Mouse (Mus musculus): ENCODE measurements around the gene Pet100. TPM values are rescaled to one million over a fixed set of nuclear protein-coding genes. Genes with fewer than 3 reads are reported as not detected.

Gene Pet100
- polyA plus RNA-seq, 1 experiment from 2014 or later: 83.0 TPM

DNA sequence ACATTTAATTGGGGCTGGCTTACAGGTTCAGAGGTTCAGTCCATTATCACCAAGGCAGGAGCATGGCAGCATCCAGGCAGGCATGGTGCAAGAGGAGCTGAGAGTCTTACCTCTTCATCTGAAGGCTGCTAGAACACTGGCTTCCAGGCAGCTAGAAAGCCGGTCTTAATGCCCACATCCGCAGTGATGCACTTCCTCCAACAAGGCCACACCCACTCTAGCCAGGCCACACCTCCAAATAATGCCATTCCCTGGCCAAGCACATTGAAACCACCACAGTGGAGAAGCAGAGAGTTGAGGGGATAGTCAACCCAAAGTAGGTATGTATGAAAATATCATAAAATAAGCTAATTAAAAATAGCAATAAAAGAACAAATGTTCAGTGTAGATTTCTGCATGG is 49.0 kb downstream of the Pet100 start:
- no peak overlapping the region for H3K4me3 ChIP-seq
- peaks cover 14% of the 10 kb centered on the region for H3K4me1 ChIP-seq
- H3K9me3 ChIP-seq: no peaks in the 10 kb centered on the region
- no peak for DNase-seq (ENCODE audit: extremely low spot score, low spot score)
- no peak overlapping the region for H3K27ac ChIP-seq
- no peaks in the 10 kb centered on the region for H3K27me3 ChIP-seq (ENCODE audit: poor library complexity, severe bottlenecking)
- WGBS: 77% methylated on average over 2 of the region's 2 CpGs
- H3K36me3 ChIP-seq (replicated peaks): no peaks in the 10 kb centered on the region

GRCm38 (mm10) chr8:3671980-3672491 is 50.7 kb downstream of the Pet100 start, which contains the start of gene Fcor:
Fcor (minus strand) TSS chr8:3672362.
- under 1% methylated on average over 23 of the region's 23 CpGs for whole genome bisulfite sequencing
- Histone ChIP-seq H3K9me3 (no peaks in the 10 kb centered on the region), H3K36me3 (replicated peaks) (no peaks in the 10 kb centered on the region), H3K27me3 (ENCODE audit: poor library complexity, severe bottlenecking) (no peaks in the 10 kb centered on the region), H3K4me1 (peaks cover 20% of the 10 kb centered on the region), H3K27ac (peak within 1 kb of the TSS; percentile 89), H3K4me3 (peak within 1 kb of the TSS; percentile 62)
- peak; percentile 81 for DNase-seq (ENCODE audit: extremely low spot score, low spot score)

- no peaks in the 10 kb centered on the region for H3K27me3 ChIP-seq (ENCODE audit: poor library complexity, severe bottlenecking)
- WGBS: 50% methylated on average over 3 of the region's 3 CpGs
- H3K36me3 ChIP-seq (replicated peaks): peaks cover 14% of the 10 kb centered on the region
- H3K9me3 ChIP-seq: peaks cover 3% of the 10 kb centered on the region; the same call in 1 of the 2 replicates
- no peak overlapping the region for H3K27ac ChIP-seq
- no peak for DNase-seq (ENCODE audit: extremely low spot score, low spot score)
- peaks cover 33% of the 10 kb centered on the region for H3K4me1 ChIP-seq
- no peak overlapping the region for H3K4me3 ChIP-seq
These were observed 53.3 kb downstream of the Pet100 start for GRCm38 (mm10) chr8:3674671-3675070.

Other genes starting within 250 kb of the Pet100 start
- gene Arhgef18, start 228.5 kb upstream of the Pet100 start, polyA plus RNA-seq (2016; fragmentation: Nextera tagmentation; extraction: Ambion mirVana): 9.7 and 11.4 TPM in 2 replicates
- 4.5 and 5.8 TPM in 2 replicates for gene Pex11g, start 153.9 kb upstream of the Pet100 start, polyA plus RNA-seq (2016; fragmentation: Nextera tagmentation; extraction: Ambion mirVana)
- not detected in 2 replicates for gene Tex45, start 150.7 kb upstream of the Pet100 start, polyA plus RNA-seq (2016; fragmentation: Nextera tagmentation; extraction: Ambion mirVana)
- gene Zfp358, start 128.4 kb upstream of the Pet100 start, polyA plus RNA-seq (2016; fragmentation: Nextera tagmentation; extraction: Ambion mirVana): 61.6 and 64.8 TPM in 2 replicates
- 56.9 and 59.3 TPM in 2 replicates for gene Mcoln1, start 121.1 kb upstream of the Pet100 start, polyA plus RNA-seq (2016; fragmentation: Nextera tagmentation; extraction: Ambion mirVana)
- gene Pnpla6, start 106.2 kb upstream of the Pet100 start, polyA plus RNA-seq (2016; fragmentation: Nextera tagmentation; extraction: Ambion mirVana): 21.2 and 22.1 TPM in 2 replicates
- gene C330021F23Rik, start 53.6 kb upstream of the Pet100 start, polyA plus RNA-seq (2016; fragmentation: Nextera tagmentation; extraction: Ambion mirVana): 8.4 and 13.1 TPM in 2 replicates
- 11.6 and 12.7 TPM in 2 replicates for gene Camsap3, start 34.3 kb upstream of the Pet100 start, polyA plus RNA-seq (2016; fragmentation: Nextera tagmentation; extraction: Ambion mirVana)
- 76.9 and 79.5 TPM in 2 replicates for gene Xab2, start 232 bp upstream of the Pet100 start, polyA plus RNA-seq (2016; fragmentation: Nextera tagmentation; extraction: Ambion mirVana)
- 0.32 and 0.85 TPM in 2 replicates for gene Pcp2, start 4.0 kb downstream of the Pet100 start, polyA plus RNA-seq (2016; fragmentation: Nextera tagmentation; extraction: Ambion mirVana)
- gene Stxbp2, start 9.4 kb downstream of the Pet100 start, polyA plus RNA-seq (2016; fragmentation: Nextera tagmentation; extraction: Ambion mirVana): 35.8 and 38.1 TPM in 2 replicates
- 0.30 and 0.31 TPM in 2 replicates for gene Retn, start 34.2 kb downstream of the Pet100 start, polyA plus RNA-seq (2016; fragmentation: Nextera tagmentation; extraction: Ambion mirVana)
- 0.09 and 0.20 TPM in 2 replicates for gene Mcemp1, start 44.2 kb downstream of the Pet100 start, polyA plus RNA-seq (2016; fragmentation: Nextera tagmentation; extraction: Ambion mirVana)
- 11.2 and 12.1 TPM in 2 replicates for gene Fcor, start 50.8 kb downstream of the Pet100 start, polyA plus RNA-seq (2016; fragmentation: Nextera tagmentation; extraction: Ambion mirVana)
- 43.3 and 47.5 TPM in 2 replicates for gene Trappc5, start 54.8 kb downstream of the Pet100 start, polyA plus RNA-seq (2016; fragmentation: Nextera tagmentation; extraction: Ambion mirVana)
- 0.22 and 0.38 TPM in 2 replicates for gene Fcer2a, start 72.6 kb downstream of the Pet100 start, polyA plus RNA-seq (2016; fragmentation: Nextera tagmentation; extraction: Ambion mirVana)
- not detected in 2 replicates for gene Clec4g, start 99.1 kb downstream of the Pet100 start, polyA plus RNA-seq (2016; fragmentation: Nextera tagmentation; extraction: Ambion mirVana)
- not detected in 2 replicates for gene Cd209a, start 127.4 kb downstream of the Pet100 start, polyA plus RNA-seq (2016; fragmentation: Nextera tagmentation; extraction: Ambion mirVana)
- not detected in 2 replicates for gene Cd209e, start 232.8 kb downstream of the Pet100 start, polyA plus RNA-seq (2016; fragmentation: Nextera tagmentation; extraction: Ambion mirVana)

Measured in forebrain, embryonic 10.5 days (tissue).